ENCODE assay signal across 10 mouse cellular contexts in genomic region chr1:58195541-58195940, GRCm38 (mm10). TPM values are rescaled to one million over a fixed set of nuclear protein-coding genes. Genes with fewer than 3 reads are reported as not detected.
DNase-seq lines count a peak whose midpoint lies in the region; ATAC-seq and TF ChIP-seq lines count a peak whose summit lies in the region.
"Had no signal": no experiment of that assay in that cellular context is flagged by ENCODE, and none has a peak within 500 bp of the region (broad histone marks: within the 10 kb centered on the region; RNA-seq: fewer than 3 reads in every experiment).

No protein-coding gene starts in this region.

- TF ChIP-seq CTCF in heart, postnatal 0 days (IDR thresholded peaks at IDR 0.05; ENCODE audit: low read depth) = no peak

- no peaks in the 10 kb centered on the region for H3K9me3 ChIP-seq in kidney, embryonic 15.5 days (replicated peaks)
- no peaks in the 10 kb centered on the region for H3K9me3 ChIP-seq in heart, postnatal 0 days (replicated peaks; ENCODE audit: control insufficient read depth, low read length)
- H3K9me3 ChIP-seq: forebrain, embryonic 10.5 days; megakaryocyte, embryonic 14.5 days had no signal

- no peaks in the 10 kb centered on the region; the same call in 1 of the 2 replicates for H3K4me1 ChIP-seq in kidney, embryonic 15.5 days
- 0 out of 2 replicates have a peak, but pooled peaks cover 6% of the 10 kb centered on the region for H3K4me1 ChIP-seq in heart, postnatal 0 days (ENCODE audit: control insufficient read depth, insufficient read depth)
- H3K4me1 ChIP-seq: megakaryocyte, embryonic 14.5 days had no signal

- 0 out of 2 replicates have a peak overlapping the region, but pooled peaks have one; percentile 8 for H3K4me2 ChIP-seq in kidney, embryonic 15.5 days
- peak overlapping the region; percentile 34 for H3K4me2 ChIP-seq in heart, postnatal 0 days (ENCODE audit: low read depth, low read length)

- no peak overlapping the region for H3K27ac ChIP-seq in kidney, embryonic 15.5 days
- no peak overlapping the region for H3K27ac ChIP-seq in heart, postnatal 0 days (ENCODE audit: low read depth)
- H3K27ac ChIP-seq: forebrain, embryonic 10.5 days had no signal

- WGBS in kidney, embryonic 15.5 days = 24% methylated on average over 10 of the region's 10 CpGs
- 17% methylated on average over 10 of the region's 10 CpGs for WGBS in heart, postnatal 0 days

- no peak overlapping the region for H3K9ac ChIP-seq in kidney, embryonic 15.5 days
- H3K9ac ChIP-seq in heart, postnatal 0 days (replicated peaks; ENCODE audit: low read depth, low read length) = no peak overlapping the region

- no peak overlapping the region for H3K4me3 ChIP-seq in kidney, embryonic 15.5 days (replicated peaks)
- no peak overlapping the region for H3K4me3 ChIP-seq in heart, postnatal 0 days (ENCODE audit: low read depth, low read length)
- H3K4me3 ChIP-seq: forebrain, embryonic 10.5 days; megakaryocyte, embryonic 14.5 days had no signal

- TF ChIP-seq EP300 in heart, postnatal 0 days (IDR thresholded peaks at IDR 0.05; ENCODE audit: low read depth) = no peak

- DNase-seq in kidney, adult 11 months = no peak
- DNase-seq in heart, postnatal 0 days (ENCODE audit: low spot score) = no peak
- DNase-seq in lung, postnatal 14 days = peak; percentile 15
- peak; percentile 68 for DNase-seq in thymus, postnatal 0 days (ENCODE audit: low spot score)
- no peak for DNase-seq in layer of hippocampus, postnatal 25 days (ENCODE audit: extremely low spot score in 1 of 2, low spot score in 1 of 2)
- no peak for DNase-seq in right cerebral cortex, postnatal 14 days

- ATAC-seq in kidney, embryonic 15.5 days (replicated peaks; ENCODE audit: low FRiP score) = no peak
- no peak for ATAC-seq in heart, postnatal 0 days (ENCODE audit: insufficient read depth, low read depth)
- no peak for ATAC-seq in monocyte, adult 5-6 weeks (replicated peaks; ENCODE audit: insufficient number of reproducible peaks, low FRiP score, low TSS enrichment, poor library complexity, severe bottlenecking)

- H3K36me3 ChIP-seq in kidney, embryonic 15.5 days = no peaks in the 10 kb centered on the region
- no peaks in the 10 kb centered on the region for H3K36me3 ChIP-seq in heart, postnatal 0 days (replicated peaks; ENCODE audit: control insufficient read depth, insufficient read depth, low read length)
- H3K36me3 ChIP-seq: forebrain, embryonic 10.5 days had no signal

- H3K27me3 ChIP-seq in kidney, embryonic 15.5 days = no peaks in the 10 kb centered on the region
- H3K27me3 ChIP-seq in heart, postnatal 0 days (ENCODE audit: control insufficient read depth, insufficient read depth, low read length) = no peaks in the 10 kb centered on the region; the same call in 1 of the 2 replicates

RNA-seq across cellular contexts. Expression of gene Aox4, which starts 14.7 kb away (rescaled TPM):
- 0.05 and 0.60 TPM in 2 replicates for polyA plus RNA-seq in kidney, embryonic 15.5 days (2015; fragmentation: Nextera tagmentation; extraction: Ambion mirVana)
- not detected in 2 replicates for total RNA-seq in heart, postnatal 0 days (2014; rRNA removed; ENCODE audit: low replicate concordance)
- not detected in 2 replicates for polyA plus RNA-seq in heart, postnatal 0 days (2015; fragmentation: Nextera tagmentation; extraction: Ambion mirVana)
- polyA plus RNA-seq in thymus, postnatal 0 days (2015; fragmentation: Nextera tagmentation; extraction: Ambion mirVana) = 0.91 and 1.2 TPM in 2 replicates
- total RNA-seq in layer of hippocampus, postnatal 25 days (2021) = 1 to 10 TPM; 1.6 to 2.2 TPM
- not detected in 3 replicates for total RNA-seq in monocyte, adult 5-6 weeks (2017)
- polyA plus RNA-seq: forebrain, embryonic 10.5 days had no signal

Comparison
In these comparisons a context has a peak if more than half of its experiments do, and no peak if none do; other contexts are left out.
1. DNase-seq: peak in lung, postnatal 14 days (single experiment) and thymus, postnatal 0 days (single experiment); none in kidney, adult 11 months (single experiment), heart, postnatal 0 days (single experiment), layer of hippocampus, postnatal 25 days (0 of 2) and right cerebral cortex, postnatal 14 days (single experiment).